Mouse (Mus musculus): ENCODE data around the gene Kif13a. TPM values are rescaled to one million over a fixed set of nuclear protein-coding genes. Genes with fewer than 3 reads are reported as not detected.

The Kif13a gene
- polyA plus RNA-seq, 1 experiment from 2014 or later = 7.6 TPM

GRCm38 (mm10) chr13:46701486-46701885, 228.2 kb downstream of the Kif13a start:
- no peaks in the 10 kb centered on the region for H3K27me3 ChIP-seq (replicated peaks; ENCODE audit: control insufficient read depth, insufficient read depth, low read length)
- H3K36me3 ChIP-seq (ENCODE audit: control insufficient read depth, insufficient read depth, low read length) = no peaks in the 10 kb centered on the region
- no peak for ATAC-seq
- no peaks in the 10 kb centered on the region for H3K4me1 ChIP-seq (ENCODE audit: control insufficient read depth, insufficient read depth, low read length)
- no peak overlapping the region for H3K4me2 ChIP-seq (ENCODE audit: low read depth, low read length)
- H3K4me3 ChIP-seq (ENCODE audit: low read length) = no peak overlapping the region
- H3K9ac ChIP-seq (ENCODE audit: low read depth, low read length) = no peak overlapping the region
- H3K9me3 ChIP-seq (ENCODE audit: control insufficient read depth, low read length) = no peaks in the 10 kb centered on the region
- no peak overlapping the region for H3K27ac ChIP-seq (ENCODE audit: low read length)
- 83% methylated on average over 2 of the region's 2 CpGs for WGBS

- Histone ChIP-seq H3K4me1 (ENCODE audit: control insufficient read depth, insufficient read depth, low read length) (no peaks in the 10 kb centered on the region), H3K27ac (ENCODE audit: low read length) (no peak overlapping the region), H3K27me3 (replicated peaks; ENCODE audit: control insufficient read depth, insufficient read depth, low read length) (no peaks in the 10 kb centered on the region), H3K9ac (ENCODE audit: low read depth, low read length) (no peak overlapping the region), H3K4me3 (ENCODE audit: low read length) (no peak overlapping the region), H3K9me3 (ENCODE audit: control insufficient read depth, low read length) (no peaks in the 10 kb centered on the region), H3K36me3 (ENCODE audit: control insufficient read depth, insufficient read depth, low read length) (no peaks in the 10 kb centered on the region), H3K4me2 (ENCODE audit: low read depth, low read length) (no peak overlapping the region)
- no peak for ATAC-seq
- 90% methylated on average over 1 of the region's 1 CpGs for WGBS
These were observed 230.3 kb downstream of the Kif13a start for GRCm38 (mm10) chr13:46699372-46699771.

Other genes starting within 250 kb of the Kif13a start
- gene Nup153, start 201.9 kb downstream of the Kif13a start, polyA plus RNA-seq (2015; fragmentation: Nextera tagmentation; extraction: Ambion mirVana) = 12.1 and 14.5 TPM in 2 replicates
- gene Nhlrc1, start 85.0 kb upstream of the Kif13a start, polyA plus RNA-seq (2015; fragmentation: Nextera tagmentation; extraction: Ambion mirVana) = 2.9 and 3.1 TPM in 2 replicates
- gene Kdm1b, start 113.6 kb upstream of the Kif13a start, polyA plus RNA-seq (2015; fragmentation: Nextera tagmentation; extraction: Ambion mirVana) = 10.2 and 11.0 TPM in 2 replicates
- 27.6 and 27.9 TPM in 2 replicates for gene Tpmt, start 114.9 kb upstream of the Kif13a start, polyA plus RNA-seq (2015; fragmentation: Nextera tagmentation; extraction: Ambion mirVana)
- gene Dek, start 176.3 kb upstream of the Kif13a start, polyA plus RNA-seq (2015; fragmentation: Nextera tagmentation; extraction: Ambion mirVana) = 136 and 155 TPM in 2 replicates
- 1.0 and 1.1 TPM in 2 replicates for gene Rnf144b, start 192.8 kb upstream of the Kif13a start, polyA plus RNA-seq (2015; fragmentation: Nextera tagmentation; extraction: Ambion mirVana)